Mouse (Mus musculus) T-helper 1 cell (primary cell): ENCODE results near the gene Rgs10.

ENCODE experiments used
- in situ Hi-C: fragments of 300-600 bp; cut with MboI, MseI; formaldehyde crosslinking; loops from one replicate; pipeline ENCODE4 v1.15.1; 2025; ENCODE audit warnings: high pct_unique_total_duplicates

The Rgs10 gene

DNA sequence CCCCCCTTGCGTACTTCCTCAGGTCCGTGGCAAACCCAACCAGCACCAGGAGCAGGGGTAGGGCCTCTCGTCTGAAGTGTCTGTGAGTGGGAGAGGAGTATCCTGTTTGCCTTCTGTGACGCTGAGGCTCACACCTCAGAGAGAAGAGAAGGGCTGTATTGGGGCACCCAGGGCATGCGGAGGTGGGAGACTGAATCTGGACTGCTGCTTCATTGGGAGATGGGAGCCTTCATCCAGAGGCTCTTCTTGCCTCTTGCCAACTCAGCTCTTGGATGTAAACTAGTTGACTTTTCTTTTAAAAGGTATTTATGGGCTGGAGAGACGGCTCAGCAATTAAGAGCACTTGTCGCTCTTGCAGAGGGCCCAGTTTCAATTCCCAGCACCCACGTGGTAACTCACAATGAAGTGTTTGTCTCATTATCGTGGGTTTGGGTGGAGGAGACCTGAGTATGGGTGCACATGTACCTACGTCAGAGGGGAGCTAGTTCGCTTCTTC, 42.3 kb downstream of the Rgs10 start:
- in situ Hi-C loops: loop anchor here (25.0 kb wide), 1 partner anchor 1189 kb away; the partner anchor contains the start of gene Cd2bp2

DNA sequence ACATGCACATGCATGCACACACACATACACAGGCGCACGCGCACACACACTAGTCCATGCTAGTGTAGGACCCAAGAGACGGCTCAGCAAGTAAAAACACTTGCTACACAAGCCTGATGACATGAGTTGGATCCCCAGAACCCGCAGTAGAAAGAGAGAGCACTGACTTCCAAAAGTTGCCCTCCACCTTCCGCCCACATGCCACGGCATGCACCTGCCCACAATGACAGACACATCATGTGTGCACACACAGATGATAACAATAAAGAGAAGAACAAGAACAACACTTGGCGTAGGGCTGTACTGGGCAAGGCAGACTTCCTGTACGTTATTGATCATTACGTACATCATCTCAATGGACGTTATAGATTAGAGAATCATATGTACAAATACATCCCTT, 44.4 kb downstream of the Rgs10 start:
- in situ Hi-C loops: no loop called here

DNA sequence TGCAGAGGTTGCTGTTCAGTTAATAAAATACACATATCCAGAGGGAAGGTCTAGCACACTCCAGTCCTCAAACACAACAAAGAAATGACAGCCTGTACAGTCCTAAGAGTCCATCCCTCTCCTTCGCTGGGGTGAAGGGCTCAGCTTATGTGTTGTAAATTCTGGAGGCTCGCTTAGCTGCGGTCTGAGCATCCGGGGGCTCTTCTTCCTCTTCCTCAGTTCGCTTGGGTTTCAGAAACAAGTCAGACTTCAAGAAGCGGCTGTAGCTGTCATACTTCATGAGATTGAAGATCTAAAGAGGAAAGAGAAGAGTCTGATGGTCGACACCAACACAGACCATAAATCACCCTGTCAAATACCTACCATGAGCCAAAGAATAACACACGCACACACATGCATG, 44.8 kb downstream of the Rgs10 start:
- in situ Hi-C loops: no loop called here

DNA sequence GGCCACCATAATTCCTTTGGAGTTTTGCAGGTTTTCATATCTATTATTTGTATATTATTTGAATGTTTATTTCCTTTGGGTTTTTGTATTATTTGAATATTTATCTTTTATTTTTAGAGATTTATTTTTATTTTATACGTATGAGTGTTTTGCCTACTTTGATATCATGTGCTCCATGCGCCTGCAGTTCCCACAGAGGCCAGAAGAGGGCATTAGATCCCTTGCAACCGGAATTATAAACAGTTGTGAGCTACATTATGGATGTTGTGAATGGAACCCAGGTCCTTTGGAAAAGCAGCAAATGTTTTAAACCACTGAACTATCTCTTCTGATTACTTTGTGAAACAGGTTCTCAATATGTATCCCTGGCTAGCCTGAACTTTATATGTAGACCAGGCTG, 46.2 kb downstream of the Rgs10 start:
- in situ Hi-C loops: no loop called here

DNA sequence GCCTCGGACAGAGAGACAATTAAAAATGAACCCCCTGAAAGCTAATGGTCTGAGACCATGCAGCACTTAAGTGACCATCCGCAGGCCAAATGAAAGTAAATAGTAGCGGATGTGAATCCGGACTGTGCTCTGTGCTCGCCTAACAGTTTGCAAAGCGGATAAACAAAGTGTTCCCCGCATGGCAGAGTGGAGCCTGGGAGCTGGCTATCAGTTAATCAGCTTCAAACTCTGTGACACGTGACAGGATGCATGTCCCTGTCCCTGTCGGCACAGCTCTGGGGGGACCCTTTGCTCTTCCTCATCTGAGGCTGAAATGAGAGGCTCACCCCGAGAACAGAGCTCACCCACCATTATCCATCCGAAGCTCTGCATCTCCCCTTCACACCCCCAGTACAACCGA, 49.2 kb downstream of the Rgs10 start:
- in situ Hi-C loops: loop anchor here (10.0 kb wide), 1 partner anchor 335 kb away; no protein-coding TSS in a partner anchor

DNA sequence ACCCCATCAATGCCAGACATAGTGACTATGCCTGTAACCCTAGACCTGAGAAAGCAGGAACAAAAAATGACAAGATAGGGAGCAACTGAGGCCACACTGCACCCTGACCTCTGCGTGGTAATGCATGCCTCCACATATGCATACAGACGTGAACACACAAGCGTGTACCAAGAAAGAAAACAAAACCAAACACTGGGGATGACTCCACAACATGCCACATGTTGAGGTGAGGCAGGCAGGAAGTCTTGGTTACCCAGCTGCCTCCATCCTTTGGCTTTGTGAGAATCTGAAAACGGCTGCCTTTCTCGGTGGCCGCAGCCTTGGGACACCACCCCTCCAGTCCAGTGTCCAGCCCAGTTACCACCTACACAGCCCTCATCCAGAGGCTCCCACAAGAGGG, 49.7 kb downstream of the Rgs10 start:
- in situ Hi-C loops: loop anchor here (10.0 kb wide), 1 partner anchor 336 kb away; no protein-coding TSS in a partner anchor

DNA sequence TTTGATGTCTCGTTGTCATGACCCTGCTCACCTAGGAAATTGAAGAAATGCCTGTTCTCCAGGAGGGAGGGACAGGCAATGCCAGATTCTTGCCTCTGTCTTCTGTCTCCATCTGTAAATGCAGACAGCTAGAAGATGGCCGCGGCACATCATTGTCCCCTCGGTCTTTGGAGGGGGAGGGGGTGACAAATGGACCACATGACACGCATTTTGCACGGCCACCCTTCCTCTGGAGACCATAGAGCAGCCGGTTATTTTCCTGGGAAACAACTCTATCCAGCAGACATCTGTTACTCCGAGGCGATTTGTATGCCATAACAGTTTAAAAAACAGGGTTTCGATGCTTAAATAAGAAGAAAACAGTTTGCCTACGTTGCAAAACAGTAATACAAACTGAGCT, 51.9 kb downstream of the Rgs10 start:
- in situ Hi-C loops: loop anchor here (10.0 kb wide), 1 partner anchor 338 kb away; no protein-coding TSS in a partner anchor

DNA sequence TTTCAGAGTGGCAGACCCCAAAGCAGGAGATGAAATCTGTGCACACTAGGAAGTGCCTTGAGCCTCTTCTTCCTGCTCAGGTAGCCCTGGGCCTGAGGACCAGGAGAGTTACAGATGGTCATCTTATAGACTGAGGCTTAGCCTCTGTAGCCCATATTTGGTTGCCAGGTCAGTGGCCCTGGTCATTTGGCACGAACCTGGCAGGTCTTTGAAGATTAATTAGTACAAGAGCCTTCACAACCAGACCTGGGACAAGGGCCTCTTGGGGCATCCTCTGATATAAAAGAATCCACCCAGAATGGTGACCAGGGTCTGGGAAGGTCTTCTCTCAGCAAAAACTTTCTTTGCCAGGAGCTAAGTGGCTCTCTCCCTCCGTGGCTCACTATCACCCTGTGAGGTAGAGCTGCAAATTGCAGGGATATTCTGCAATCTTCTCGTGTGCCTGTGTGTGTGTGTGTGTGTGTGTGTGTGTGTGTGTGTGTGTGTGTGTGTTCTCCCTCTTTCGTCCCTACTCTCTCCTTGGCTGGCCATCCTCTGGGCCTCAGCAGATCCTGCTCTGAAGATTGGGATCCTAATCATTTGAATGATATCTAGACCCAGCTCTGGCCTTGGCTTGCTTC, 53.4 kb downstream of the Rgs10 start:
- in situ Hi-C loops: loop anchor here (10.0 kb wide), 1 partner anchor 340 kb away; no protein-coding TSS in a partner anchor

DNA sequence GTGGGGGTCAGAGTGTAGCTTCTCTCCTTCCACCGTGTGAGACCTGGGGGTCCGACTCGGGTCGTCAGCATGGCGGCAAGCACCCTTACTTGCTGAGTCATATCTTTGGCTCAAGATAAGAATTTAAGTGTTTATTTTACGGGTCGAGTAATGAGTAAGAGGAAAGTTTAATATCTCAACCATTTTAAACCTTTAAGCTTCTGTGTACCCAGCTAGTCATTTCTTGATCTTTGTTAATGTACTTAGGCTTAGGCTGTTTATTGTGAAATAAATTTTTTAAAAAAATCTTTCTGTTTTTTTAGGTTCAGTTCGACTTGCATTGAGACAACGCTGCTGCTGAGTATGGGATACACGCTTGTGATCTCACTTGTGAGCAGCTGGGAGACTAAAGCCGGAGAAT, 54.0 kb downstream of the Rgs10 start:
- in situ Hi-C loops: loop anchor here (10.0 kb wide), 1 partner anchor 340 kb away; no protein-coding TSS in a partner anchor

DNA sequence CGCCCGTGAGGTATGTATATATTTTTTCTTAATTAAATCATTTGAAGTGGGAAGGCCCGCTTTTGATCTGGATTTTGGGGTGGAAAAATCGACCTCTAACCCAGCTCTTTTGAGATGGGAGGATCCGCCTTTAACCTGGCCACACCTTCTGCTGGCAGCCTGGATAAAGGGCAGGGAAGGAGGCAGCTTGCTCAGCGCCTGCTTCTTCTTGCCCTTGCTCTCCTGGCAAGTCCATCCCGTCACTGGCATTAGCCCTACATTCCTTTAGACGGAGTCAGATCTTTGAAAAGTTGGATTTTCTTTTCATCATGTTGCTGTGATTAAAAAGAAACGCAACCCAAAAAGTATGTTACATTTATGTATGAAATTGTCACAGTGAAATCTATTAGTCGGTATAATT, 54.8 kb downstream of the Rgs10 start:
- in situ Hi-C loops: loop anchor here (10.0 kb wide), 1 partner anchor 341 kb away; no protein-coding TSS in a partner anchor

DNA sequence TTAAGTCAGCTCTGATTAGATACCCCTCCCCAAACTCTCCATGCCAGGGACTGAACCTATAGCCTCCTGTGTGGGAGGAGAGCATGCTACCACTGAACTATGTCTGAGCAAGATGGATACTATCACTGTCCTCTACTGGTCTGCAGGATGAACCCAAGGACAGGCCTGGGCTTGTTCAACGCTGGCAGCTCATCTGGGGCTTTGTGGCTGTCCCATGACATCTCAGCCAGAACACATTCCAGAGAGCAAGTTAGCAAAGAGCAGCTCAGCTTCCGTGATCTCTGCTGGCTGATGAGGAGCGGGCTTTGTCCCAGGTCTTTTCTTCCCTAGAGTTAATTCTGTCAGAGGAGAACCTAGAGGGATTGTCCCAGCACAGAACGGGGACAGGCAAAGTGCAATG, 55.6 kb downstream of the Rgs10 start:
- in situ Hi-C loops: loop anchor here (10.0 kb wide), 1 partner anchor 342 kb away; no protein-coding TSS in a partner anchor

DNA sequence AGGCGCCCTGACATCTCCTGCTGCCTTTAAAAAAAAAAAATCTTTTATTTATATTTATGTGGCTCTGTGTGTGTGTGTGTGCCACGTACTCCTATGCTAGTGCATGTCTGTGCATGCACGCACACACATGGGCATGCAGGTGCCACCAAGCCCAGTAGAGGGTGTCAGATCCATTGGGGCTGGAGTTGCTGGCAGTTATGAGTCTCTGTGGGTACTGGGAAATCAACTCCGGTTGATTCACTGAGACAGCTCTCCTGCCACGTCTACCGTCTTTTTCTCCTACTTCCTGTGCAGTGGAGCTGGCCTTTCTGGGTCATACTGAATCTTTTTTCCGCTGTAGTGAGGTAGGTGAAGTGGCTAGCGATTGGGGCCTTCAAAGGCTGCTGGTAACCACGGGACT, 58.8 kb downstream of the Rgs10 start:
- in situ Hi-C loops: loop anchor here (10.0 kb wide), 1 partner anchor 345 kb away; no protein-coding TSS in a partner anchor

DNA sequence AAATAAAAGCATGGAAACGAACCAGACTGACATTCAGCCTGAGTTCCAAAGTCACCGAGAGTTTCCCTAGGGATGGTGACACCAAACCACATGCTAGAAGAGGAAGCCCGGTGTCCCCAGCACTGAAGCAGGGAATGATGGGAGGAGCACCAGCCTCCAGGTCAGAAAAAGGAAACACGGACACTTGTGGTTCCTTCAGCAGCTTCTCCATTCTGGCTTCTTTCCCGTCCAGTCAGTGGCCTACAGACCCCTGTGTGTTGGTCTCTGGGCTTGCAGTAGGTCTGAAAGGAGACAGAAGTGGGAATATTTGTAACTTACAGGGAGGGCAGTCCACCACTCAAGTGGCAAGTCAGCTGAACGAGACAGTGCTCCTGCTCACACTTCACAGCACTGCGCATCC, 59.4 kb downstream of the Rgs10 start:
- in situ Hi-C loops: no loop called here

DNA sequence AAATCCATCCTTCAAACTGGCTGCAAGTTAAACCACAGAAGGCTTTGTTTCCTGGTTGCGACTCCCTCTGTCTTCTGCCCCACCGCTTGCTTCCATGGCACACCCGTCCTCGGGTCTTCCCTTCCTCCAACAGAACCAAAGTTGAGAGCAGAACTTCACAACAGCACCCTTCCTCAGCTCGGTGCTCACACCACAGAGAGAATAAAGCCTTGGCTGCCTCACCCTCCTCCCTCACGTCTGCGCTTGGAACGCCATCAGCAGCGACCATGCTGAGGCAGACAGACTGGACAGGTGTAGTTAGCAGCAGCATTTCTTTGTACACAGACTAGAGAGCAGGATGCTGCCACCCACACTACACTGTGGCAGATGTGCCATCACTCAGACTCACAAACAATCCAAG, 59.8 kb downstream of the Rgs10 start:
- in situ Hi-C loops: no loop called here

DNA sequence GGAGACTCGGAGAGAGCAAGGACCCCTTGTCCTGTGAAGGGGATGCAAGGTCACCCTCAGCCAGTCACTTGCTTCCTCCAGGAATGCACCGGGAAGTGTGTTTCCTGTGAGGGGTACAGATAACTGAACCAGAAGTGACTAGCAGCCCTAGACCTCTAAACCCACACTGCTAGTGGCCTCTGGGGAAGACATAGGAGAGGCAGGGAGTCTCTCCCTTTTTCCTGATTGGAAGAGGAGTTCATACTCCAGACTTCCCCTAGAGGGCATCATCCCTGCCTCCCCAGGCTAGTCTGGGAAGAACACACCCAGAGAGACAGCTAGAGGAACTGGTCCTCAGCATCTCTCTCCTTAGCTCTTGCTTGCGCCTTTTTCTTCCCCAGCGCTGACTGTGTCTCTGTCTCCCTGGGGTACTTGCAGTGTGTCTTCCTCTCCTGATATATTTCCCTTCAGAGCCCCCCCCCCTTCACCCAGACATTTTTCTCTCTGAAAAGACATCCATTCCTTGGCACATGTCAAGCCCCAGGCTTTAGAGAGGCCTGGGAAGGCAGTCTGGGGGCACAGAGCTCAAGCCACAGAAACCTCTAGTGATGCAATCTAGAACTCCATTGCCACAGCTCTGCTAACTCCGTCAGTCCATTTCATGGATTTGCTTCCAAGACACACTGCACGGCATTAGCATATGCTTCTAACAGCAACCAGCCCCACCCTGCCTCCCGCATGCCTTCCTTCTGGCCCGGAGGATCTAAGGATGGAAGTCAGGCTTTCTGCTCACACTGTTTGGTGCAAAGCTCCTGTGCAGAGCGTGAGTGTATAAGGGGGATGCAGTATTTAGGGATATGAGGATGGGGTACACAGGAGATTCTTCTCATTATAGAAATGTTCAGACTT, 61.4 kb downstream of the Rgs10 start:
- in situ Hi-C loops: no loop called here

DNA sequence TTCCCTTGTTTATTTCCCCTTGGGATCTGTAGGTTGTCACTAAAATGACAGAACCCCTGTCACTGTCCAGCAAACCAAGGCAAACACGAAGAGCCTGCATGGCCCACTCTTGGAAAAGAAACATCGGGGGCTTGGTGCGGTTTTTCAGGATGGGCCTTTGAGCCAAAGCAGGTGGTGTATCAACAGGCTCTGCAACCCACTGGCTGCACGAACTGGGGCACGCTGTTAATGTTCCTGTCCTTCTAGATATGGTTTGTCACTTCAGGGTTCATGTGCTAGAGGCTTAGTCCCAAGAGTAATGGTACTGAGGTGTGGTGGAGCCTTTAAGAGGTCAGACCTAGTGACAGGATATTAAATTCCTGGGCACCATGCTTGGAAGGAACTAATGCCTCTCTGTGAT, 63.1 kb downstream of the Rgs10 start:
- in situ Hi-C loops: no loop called here

DNA sequence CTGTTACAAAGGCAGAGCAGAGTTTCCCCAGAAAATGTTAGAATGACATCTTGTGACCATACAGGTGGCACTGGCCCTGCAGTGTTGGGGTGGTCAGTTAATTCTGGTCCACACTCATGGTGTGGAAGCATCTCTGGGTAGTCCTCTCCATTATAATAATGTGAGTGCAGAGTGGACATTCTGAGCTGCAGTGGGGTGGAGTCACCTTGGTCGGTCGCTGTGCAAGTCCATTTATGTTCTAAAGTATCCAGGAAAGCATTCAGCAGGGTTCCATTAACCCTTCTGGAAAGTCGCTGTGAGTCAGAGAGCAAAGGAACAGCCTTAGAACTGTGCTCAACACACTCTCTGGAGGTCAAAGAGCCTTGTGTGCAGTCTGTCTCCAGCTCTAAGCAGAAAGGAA, 65.8 kb downstream of the Rgs10 start:
- in situ Hi-C loops: no loop called here

DNA sequence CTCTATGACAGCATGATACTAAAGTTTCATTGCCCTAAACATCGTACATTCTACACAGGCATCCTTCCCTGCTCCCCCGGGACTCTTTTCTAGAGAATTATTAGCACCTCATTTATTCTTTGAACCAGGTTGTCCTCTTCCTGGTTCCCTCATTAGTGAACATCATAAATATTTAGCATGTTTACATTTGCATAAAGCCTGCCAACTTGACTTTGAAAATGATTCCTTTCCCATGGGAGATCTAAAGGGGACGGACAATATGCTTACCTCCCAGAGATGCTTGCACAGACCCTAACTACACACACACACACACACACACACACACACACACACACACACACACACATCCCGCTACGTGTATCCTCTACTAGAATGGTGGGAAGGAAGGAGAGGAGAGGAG, 67.4 kb downstream of the Rgs10 start:
- in situ Hi-C loops: no loop called here

DNA sequence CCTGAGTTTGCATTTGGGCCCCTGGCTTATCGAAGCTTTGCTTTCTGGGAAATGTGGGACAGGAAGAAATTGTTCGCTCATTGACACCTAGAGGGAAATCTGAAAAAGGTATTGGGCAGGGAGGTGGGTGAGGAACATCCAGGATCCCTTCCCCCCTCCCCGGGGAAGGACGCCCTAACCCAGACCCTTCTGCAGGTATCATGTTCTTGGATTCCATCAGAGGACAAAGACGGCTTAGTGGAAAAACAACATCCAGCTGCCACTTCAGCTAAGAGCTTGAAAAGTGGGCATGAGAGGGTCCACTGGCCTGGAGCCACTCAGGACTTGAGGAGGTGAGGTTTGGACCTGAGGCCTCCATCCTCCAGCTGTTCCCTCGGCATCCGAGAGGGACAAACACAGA, 68.2 kb downstream of the Rgs10 start:
- in situ Hi-C loops: no loop called here

DNA sequence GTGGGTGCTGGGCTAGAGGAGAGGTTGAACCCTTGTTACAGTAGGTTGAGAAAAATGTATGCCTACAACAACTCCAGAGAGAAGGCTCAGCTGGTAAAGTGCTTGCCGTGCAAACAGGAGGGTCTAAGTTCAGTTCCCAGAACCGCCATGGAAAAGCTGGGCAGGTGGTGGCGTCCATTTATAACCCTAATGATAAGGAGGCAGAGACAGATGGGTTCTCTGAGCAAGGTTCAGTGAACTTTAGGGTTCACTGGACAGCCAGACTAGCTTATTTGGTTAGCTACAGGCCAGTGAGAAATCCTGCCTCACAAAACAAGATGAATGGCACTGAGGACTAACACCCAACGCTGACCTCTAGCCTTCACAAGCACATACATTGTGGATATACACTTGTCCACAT, 68.8 kb downstream of the Rgs10 start:
- in situ Hi-C loops: loop anchor here (5.0 kb wide), 1 partner anchor 107 kb away; no protein-coding TSS in a partner anchor

DNA sequence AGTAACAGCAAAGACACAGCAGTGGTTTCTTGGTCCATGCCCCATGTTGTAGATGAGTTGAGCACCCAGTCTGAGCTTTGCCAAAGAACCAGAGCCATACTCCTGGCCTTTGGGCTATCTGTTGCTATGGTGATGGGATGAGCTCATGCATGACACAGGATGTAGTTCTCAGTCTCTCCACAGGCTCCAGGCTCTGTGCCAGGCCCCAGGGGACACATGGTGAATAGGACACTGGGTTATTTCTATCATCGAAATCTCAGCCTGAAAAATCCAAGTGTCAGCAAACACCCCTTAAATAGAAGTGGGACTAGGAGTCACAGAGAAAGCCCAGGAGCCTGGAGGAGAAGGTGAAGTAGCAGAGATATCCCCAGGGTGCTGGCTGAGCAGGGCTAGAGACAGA, 70.0 kb downstream of the Rgs10 start:
- in situ Hi-C loops: loop anchor here (5.0 kb wide), 1 partner anchor 106 kb away; no protein-coding TSS in a partner anchor

DNA sequence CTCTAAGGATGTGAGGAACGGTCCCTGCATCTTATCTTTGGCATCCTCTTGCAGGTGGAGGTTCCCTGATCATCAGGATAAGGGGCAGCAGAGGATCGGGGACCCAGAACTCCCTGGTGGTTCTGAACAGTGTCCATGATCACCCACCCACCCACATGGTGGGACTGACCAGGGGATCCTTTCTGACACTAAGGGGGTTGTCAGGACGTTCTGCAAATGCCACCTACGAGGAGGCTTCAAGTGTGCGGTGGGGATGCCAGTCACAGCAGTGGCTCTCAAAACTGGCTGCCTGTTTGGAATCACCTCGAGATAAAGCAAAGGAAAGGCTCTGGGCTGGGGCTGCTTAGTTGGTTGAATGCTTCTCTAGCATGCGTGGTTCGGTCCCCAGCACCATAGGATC, 71.6 kb downstream of the Rgs10 start:
- in situ Hi-C loops: loop anchor here (5.0 kb wide), 1 partner anchor 105 kb away; no protein-coding TSS in a partner anchor
